Mouse (Mus musculus): ENCODE results near the gene Nek6.

Gene Nek6

GRCm38 (mm10) chr2:38583982-38584381 is 72.5 kb downstream of the Nek6 start:
- no peak for DNase-seq

- DNase-seq, result no peak
Measured at GRCm38 (mm10) chr2:38584514-38585378, 73.3 kb downstream of the Nek6 start.

GRCm38 (mm10) chr2:38585379-38585736 is 73.9 kb downstream of the Nek6 start:
- no peak for DNase-seq

GRCm38 (mm10) chr2:38586733-38587132 is 75.3 kb downstream of the Nek6 start:
- DNase-seq, result no peak

- no peak for DNase-seq
Measured at GRCm38 (mm10) chr2:38591751-38592459, 80.5 kb downstream of the Nek6 start.

GRCm38 (mm10) chr2:38594874-38595273 is 83.4 kb downstream of the Nek6 start:
- DNase-seq, result no peak

GRCm38 (mm10) chr2:38597896-38598295 is 86.5 kb downstream of the Nek6 start:
- no peak for DNase-seq

- no peak for DNase-seq
Measured at GRCm38 (mm10) chr2:38598395-38598794, 87.0 kb downstream of the Nek6 start.

- no peak for DNase-seq
Measured at GRCm38 (mm10) chr2:38600842-38601241, 89.4 kb downstream of the Nek6 start.

- DNase-seq, result no peak
Measured at GRCm38 (mm10) chr2:38607716-38608115, 96.3 kb downstream of the Nek6 start.

- no peak for DNase-seq
Measured at GRCm38 (mm10) chr2:38608831-38609309, 97.4 kb downstream of the Nek6 start.

GRCm38 (mm10) chr2:38609310-38609709 is 97.9 kb downstream of the Nek6 start:
- DNase-seq, result no peak

GRCm38 (mm10) chr2:38610161-38610560 is 98.7 kb downstream of the Nek6 start:
- no peak for DNase-seq

GRCm38 (mm10) chr2:38612596-38612995 is 101.2 kb downstream of the Nek6 start:
- no peak for DNase-seq

GRCm38 (mm10) chr2:38613576-38613975 is 102.1 kb downstream of the Nek6 start:
- DNase-seq, result no peak

- no peak for DNase-seq
Measured at GRCm38 (mm10) chr2:38614437-38614836, 103.0 kb downstream of the Nek6 start.

- DNase-seq, result peak in 1 of 2 experiments; percentile 13
Measured at GRCm38 (mm10) chr2:38616072-38616471, 104.6 kb downstream of the Nek6 start.

GRCm38 (mm10) chr2:38616956-38617872 is 105.8 kb downstream of the Nek6 start:
- no peak for DNase-seq

GRCm38 (mm10) chr2:38619777-38620176 is 108.3 kb downstream of the Nek6 start:
- no peak for DNase-seq

- DNase-seq, result no peak
Measured at GRCm38 (mm10) chr2:38621076-38621475, 109.6 kb downstream of the Nek6 start.

GRCm38 (mm10) chr2:38621610-38622021 is 110.2 kb downstream of the Nek6 start:
- DNase-seq, result no peak

- DNase-seq, result no peak
Measured at GRCm38 (mm10) chr2:38623411-38623810, 112.0 kb downstream of the Nek6 start.
